Mouse (Mus musculus) c-Kit-negative CD71-positive TER-119-positive erythroid progenitor cells, embryonic 14.5 days (primary cell): Measurements from ENCODE around the gene Ptprcap.

ENCODE experiments used
- DNase-seq: peaks from one replicate; pipeline ENCODE4 v3.0.0-alpha.2; 2013; ENCODE audit warnings: low read depth, low spot score

Ptprcap gene

DNA sequence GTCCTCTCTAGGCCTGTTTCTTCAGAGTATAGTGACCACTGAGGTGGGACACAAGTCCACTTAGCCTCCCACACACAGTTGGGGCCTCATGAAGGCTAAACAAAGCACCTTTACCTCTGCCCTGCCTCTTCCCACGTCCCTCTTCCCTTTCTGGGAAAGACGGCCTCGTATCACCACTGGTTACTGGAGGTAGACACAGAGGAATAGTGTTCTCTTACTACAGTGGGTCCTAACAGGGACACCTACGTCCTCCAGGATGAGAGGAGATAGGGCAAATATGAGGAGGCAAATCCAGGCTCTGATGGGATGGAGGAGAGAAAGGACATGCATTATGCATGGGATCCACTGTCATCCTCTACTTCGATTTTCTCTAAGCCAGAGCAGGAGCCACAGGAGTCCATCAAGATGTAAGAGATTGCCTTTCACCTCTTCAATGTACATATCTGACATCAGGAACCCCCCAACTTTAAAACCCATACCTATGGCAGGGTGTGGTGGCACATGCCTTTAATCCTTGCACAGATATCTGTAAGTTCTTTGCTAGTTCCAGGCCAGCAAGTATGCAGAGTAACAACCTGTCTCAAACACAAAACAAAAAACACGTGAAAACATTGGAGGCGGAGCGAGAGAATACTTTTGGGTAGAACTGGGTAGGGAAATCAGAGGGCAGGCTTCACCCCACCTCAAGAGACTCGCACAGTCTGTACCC lies 5.5 kb upstream of the Ptprcap start:
- no peak for DNase-seq

DNA sequence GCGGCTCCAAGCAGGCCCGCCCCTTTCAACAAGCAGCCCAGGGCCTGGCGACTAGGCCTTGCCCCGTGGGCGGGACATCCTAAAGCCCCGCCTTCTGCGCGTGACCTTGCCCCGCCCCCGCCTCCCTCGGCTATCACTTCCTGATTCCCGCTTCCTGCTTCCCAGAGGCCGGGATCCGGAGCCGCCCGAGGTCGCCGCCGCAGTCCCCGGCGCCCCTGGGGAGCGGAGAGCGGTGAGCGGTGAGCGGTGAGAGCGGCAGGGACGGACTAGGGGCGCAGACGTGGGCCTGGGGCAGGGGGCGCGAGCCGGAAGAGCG lies 5.0 kb upstream of the Ptprcap start, which contains the start of gene Coro1b:
Gene Coro1b (plus strand): TSS at position 129 of the 316 bp plus-strand sequence.
- DNase-seq: peak; percentile 79

DNA sequence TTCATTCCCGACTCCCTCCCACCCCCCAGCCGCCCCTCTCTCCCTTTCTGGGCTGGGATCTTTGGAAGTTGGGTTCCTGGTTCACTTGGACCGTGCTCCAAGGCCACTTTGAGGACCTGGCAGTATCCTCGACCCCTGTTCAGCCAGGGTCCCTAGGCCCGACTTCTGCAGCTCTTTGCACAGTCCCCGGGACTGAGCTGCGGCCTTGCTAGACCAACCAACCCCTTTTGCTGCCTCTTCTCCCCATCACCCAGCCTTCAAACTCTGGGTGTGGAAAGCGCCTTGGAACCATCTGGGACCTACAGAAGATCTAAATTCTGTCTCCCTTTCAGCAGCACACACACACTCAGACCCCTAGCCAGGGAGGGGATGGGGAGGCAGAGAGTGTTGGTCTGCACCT lies 4.6 kb upstream of the Ptprcap start:
- DNase-seq: no peak

DNA sequence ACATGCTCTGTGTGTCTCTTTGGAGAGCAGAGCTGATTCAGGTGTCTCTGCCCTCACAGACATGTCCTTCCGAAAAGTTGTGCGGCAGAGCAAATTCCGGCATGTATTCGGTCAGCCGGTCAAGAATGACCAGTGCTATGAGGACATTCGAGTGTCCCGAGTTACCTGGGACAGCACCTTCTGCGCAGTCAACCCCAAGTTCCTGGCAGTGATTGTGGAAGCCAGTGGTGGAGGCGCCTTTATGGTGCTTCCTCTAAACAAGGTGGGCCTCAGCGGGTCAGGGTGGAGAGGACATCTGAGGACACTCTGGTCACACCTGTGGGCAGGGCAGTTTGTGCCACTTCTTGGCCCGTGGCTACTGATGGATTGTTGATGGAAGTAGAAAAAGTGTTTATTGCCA lies 4.1 kb upstream of the Ptprcap start:
- no peak for DNase-seq

DNA sequence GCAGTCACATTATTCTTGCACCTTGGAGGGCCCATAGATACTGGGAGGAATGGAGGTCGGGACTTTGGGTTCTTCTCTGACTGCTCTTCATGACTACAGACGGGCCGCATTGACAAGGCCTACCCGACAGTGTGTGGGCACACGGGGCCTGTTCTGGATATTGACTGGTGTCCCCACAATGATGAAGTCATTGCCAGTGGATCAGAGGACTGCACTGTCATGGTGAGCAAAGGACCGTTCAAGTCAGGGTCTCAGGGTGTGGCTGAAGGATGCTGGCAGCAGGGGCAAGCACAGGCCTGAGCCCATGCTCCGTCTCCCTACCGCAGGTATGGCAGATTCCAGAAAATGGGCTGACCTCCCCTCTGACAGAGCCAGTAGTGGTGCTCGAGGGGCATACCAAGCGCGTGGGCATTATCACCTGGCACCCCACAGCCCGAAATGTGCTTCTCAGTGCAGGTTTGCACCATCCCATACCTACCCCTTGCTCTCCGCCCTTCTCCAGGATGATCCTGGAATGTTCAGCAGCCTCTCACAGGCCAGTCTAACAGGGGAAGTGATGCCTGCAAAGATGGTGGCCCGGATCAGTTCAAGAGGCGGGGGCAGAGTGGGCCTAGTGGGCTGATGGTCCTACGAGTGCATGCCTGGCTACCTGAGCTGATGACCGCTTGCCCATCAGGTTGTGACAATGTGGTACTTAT lies 3.5 kb upstream of the Ptprcap start:
- no peak for DNase-seq

DNA sequence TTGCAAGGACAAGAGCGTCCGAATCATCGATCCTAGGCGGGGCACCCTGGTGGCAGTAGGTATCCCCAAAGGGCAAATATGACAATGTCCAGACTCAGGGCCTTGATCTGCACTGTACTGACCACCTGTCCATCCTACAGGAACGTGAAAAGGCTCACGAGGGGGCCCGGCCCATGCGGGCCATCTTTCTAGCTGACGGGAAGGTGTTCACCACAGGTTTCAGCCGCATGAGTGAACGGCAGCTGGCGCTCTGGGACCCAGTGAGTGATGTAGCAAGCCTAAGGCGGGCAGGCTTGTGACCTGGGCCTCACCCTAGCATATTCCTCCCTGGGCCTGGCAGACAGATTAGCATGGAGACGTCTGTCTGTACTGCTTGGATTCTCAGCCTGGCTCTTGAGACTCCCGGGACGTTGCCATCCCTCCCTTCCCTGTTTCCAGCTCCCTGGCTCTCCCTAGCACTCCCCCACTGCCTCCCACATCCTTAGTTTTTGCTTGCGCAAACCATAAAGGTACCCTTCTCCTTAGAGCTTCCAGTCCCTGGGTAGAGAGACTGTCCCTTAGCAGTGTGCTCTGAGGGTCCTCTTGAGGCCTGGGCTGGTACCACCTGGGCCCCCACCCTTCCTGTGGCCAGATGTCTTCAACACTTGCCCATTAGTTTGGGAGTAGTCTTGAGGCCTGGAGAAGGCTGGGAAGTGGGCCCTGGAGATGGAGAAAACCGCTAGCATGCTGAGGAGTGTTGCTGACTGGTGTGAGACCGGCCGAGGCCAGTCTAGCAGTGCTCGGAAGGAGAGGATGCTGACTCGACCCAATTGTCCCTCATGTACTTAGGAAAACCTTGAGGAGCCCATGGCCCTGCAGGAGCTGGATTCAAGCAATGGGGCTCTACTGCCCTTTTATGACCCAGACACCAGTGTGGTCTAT lies 2.6 kb upstream of the Ptprcap start:
- no peak for DNase-seq

DNA sequence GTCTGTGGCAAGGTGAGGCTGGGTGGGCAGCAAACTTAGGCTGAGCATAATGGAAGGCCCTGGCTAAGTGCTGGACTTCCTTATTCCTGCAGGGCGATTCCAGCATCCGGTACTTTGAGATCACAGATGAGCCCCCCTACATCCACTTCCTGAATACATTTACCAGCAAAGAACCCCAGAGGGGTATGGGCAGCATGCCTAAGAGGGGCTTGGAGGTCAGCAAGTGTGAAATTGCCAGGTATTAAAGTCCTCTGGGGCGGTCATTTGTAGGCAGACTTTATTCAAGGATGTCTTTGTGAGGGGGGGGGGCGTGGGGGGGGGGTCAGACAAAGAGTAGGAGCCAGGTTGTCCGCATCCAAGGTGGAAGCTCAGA lies 1.9 kb upstream of the Ptprcap start:
- no peak for DNase-seq

DNA sequence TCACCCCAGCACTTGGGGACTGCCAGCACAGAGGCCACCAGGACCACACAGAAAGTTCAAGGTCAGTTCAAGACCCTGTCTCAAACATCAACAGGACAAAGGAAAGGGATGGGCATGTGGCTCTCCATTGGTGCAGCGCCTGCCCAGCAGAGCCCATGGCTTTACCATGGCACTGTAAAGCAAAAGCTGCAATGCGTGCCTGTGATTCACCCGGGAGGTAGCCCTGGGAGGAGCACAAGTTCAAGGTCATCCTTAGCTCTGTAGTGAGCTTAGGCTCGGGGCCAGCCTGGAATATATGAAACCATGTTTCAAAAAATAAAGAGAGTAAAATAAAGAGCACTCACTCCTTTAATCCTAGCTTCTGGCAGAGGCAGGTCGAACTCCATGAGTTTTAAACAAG lies 1.5 kb upstream of the Ptprcap start:
- no peak for DNase-seq

DNA sequence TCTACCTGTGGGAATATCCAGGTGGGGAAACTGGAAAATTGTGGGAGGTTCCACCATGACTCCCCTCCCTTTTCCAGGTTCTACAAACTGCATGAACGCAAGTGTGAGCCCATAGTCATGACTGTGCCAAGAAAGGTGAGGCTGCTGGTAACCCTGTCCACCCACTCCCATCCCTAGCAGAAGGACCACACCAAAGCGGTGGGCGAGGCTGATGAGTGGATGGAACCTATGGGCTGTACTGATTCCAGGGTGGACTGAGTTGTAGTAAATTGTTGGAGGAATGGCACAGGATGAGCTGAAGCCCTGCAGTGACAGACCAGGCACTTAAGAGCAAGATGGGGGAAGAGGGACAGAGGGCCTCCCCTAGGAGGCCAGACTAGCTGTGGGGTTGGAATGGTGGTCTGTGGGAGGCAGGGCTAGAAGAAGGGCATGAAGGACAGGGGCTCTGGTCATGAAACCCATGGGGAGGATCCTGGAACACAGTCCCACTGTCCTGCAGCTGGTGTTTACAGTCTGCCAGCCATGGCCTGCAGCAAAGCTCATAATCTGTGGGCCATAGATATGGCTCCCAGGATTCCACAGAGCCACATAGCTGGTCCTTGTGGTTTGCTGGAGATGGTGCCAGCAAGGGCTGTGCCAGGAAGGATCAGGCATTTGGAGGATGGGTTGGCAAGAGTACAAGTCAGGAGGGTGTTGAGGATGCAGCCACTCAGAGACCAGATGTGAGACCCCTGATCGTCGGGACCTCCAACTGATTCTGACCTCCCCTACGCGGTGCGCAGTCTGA lies 766 bp upstream of the Ptprcap start:
- no peak for DNase-seq

DNA sequence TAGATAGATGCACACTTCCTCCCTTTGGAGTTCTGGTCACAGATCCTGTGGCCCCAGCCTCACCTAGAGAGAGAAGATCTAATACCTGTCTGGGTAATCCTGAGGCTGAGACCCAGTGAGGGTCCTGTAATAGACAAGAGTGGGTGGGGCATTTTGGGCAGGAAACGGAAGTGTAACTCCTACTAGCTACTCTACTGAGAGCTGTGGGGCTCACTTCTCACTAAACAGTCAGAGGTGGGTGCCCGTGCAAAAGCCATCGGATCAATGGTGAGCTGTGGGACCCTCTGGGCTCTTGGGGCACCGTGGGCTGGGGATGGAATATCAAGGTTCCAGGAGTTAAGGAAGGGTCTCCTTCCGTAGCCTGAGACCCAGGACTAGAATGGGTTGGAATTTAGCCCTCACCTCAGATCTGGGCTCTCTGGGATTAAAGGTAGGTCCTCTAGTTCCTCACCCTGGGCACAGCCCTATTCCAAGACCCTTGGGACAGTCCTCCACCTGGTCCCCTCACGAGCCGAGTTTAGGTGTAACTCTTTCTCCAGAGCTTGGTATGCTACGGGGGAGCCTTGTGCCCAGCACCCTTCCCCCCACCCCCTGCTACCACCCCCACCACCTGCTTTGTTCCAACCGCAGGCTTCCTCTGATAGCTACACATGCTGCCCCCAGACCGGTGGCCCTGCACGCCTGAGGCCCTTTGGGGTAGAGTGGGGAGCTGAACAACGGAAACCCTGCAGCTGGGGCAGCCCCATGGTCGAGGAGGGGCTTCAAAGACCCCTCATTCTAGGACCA lies 1.2 kb downstream of the Ptprcap start:
- DNase-seq: no peak

DNA sequence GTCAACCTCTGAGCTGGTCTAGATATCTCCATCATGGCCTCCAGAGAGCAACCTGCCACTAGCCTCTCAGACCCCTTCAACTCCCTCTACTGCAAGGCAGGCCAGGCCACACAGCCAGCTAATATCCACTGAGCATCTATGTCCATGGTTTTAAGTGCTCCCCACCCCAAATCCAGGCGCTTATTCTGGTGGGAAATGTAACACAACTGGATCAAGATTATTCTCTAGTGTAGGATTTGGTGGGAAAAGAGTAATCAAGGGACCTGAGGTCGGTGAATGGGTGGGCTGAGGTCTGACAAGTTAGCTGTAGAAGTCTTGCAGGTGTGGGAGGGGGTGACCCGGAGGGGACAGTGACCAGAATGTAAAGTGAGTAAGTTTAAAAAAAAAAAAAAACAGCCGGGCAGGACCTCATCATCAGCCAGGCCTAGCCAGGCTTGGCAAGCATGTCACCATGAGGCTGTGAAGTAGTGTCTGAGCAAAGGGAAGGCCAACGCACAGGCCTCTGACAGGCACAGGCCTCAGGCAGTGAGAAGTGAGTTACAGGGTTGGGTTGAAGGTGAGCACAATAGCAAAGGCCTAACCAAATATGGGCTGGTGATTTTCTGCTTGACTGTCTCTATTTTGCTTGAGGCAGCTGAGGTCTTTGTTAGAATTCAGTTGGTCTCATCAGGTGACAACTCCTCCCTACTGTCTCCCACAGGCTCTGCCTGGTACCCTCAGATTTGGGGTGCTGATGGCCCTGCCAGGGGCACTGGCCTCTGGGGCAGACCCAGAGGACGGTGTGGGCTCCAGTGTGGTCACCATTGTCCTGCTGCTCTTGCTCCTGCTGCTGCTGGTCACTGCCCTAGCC lies 2.0 kb downstream of the Ptprcap start:
- no peak for DNase-seq

DNA sequence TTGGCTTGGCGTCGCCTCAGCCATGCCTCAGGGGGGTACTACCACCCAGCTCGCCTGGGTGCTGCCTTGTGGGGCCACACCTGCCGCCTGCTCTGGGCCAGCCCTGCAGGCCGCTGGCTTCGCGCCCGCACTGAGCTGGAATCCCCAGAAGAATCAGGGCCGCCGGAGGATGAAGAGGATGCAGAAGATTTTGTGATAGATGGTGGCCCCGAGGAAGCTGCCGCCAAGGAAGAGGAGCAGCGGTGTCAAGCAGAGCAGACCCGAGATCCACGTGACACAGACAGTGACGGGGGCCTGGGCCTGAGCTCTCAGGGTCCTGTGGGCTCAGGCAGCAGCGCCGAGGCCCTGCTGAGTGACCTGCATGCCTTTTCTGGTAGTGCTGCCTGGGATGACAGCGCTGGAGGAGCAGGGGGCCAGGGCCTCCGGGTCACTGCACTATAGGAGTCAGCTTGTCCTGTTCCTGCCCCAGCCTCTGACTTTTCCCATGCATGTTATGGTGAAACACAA lies 2.7 kb downstream of the Ptprcap start:
- DNase-seq: no peak

DNA sequence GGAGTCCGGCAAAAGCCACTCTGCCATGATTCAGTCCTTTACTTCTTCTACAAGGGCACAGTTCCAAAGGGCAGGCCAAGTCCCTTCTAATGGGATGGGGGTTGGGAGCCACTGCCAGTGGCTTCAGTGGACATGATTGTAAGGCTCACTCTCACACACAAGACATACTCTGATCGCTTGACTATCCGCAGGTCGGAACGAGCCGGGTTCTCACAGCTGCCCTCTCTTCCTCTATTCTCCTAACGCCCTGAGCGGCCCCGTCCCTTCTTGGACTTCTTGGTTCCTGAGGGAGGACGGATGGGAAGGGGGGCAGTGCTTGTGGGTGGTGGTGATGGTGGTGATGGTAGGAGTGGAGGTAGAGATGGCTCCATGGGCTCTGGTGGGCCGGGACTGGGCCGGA lies 3.4 kb downstream of the Ptprcap start:
- no peak for DNase-seq

DNA sequence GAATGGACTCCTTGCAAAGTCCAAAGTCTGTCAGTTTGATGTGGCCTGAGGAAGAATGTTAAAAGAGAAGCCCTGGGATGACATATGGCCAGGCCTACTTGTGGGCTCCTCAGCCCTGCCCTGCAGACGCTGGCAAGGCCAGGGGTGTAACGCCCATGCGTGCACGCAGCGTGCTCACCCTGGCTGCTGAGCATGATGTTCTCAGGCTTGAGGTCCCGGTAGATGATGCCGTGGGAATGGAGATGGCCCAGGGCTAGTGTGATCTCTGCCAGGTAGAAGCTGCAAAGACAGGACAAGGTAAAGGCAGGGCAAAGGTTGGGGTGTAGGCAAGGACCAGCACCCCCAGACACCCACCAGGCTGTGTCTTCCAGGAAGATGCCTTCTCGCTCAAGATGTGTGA lies 5.6 kb downstream of the Ptprcap start:
- DNase-seq: no peak

DNA sequence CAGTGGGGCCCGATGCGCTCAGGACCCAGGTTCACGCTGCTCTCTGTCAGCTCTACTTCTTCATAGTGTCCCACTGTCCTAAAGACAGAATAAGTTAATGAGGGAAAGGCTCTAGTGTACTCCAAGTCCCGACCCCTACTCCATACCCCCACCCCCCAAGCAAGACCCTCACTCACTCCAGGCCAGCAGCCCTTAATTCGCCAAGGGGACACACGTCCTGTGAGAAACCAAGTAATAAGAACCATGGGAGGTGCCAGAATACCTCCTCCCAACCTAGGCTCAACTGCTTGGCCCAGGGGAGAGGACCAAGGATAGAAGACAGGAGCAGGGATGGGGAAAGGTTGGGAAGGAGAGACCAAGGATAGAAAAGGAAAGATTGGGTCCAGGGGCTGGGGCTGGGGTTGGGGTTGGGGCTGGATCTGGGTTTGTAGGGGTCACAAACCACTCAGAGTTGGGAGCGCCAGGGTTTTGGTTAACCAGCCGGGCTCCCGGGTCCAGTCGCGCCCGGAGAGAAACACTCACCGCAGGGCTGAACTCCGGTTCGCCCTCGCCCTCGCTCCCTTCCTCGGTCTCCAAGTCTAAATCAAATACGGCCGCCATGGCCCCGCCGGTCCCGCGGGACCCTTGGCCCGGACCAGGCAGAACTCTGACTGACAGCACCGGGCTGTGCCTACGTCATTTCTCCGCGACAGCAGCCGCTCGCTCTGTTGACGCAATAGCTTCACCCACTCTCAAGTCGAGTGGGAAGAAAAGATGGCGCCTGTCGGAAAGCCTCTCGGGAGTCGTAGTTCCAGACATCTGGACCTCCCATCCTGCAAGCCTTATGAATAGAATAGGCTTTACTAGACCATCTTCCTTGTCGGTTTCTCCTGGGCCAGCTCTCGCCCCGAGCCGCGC lies 9.5 kb downstream of the Ptprcap start, which contains the start of gene Rps6kb2:
Gene Rps6kb2 (minus strand): TSS at position 709 of the 897 bp plus-strand sequence.
- DNase-seq: peak; percentile 90

DNA sequence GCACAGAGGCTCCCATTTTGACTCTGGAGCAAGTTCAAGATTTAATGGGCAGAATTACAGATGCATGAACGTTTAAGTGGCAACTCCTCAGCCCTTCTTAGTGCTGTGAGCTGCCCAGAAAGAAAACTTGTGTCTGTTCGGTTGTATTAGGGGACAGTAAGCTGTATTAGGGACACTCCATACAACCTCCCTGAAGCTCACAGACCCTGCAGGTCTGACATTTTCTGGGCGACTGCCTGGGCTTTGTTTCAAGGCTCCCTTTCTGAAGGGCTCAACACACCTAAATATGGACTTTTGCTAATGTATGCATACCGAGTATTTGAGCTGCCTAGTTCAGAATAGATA lies 10.1 kb downstream of the Ptprcap start:
- no peak for DNase-seq

DNA sequence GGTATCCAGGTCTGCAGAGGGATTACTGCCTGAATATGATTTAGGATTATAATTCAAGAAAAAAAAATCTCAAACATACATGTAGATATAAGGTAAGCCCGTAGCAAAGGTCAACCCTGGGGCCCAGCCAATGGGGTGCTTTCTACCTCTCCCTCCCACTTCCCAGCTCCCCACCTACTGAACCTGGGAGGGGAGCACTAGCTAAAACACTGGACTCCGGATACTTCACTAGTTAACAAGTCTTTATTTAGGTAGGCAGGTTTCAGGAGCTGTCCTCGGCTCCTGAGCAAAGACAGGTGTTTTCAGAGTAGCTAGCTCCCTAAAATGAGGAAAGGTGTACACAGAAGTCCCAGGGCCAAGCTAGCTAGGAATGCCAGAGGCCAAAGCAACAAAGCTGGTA lies 10.7 kb downstream of the Ptprcap start:
- no peak for DNase-seq

DNA sequence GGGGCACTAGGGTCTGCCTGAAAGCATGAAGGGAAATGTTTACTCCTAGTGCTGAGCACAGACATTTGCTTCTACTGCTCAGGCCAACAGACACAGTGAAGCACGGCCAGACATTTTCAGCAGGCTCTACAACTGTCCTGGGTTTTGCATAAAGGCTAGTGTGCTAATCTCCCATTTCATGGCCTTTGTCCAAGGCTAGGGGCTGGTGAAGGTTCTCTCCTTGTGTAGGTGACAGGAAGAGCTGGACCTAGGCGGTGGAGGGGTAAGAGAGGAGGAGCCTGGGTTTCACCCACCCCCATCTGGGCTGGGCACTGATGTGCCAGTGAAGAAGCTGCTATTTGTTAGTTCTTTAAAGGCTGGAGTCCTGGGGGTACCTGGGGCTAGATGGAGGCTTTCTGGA lies 11.3 kb downstream of the Ptprcap start:
- DNase-seq: no peak
